Mouse (Mus musculus) erythroid progenitor cell, adult 5-6 weeks (primary cell): ENCODE data around the gene 2900011O08Rik. TPM values are rescaled to one million over a fixed set of nuclear protein-coding genes. Genes with fewer than 3 reads are reported as not detected.
"Not testable (repeated sequence)": the region's sequence is repeated elsewhere in the genome, so short reads cannot be mapped to it uniquely, and the experiment has no call there.

Source experiments
- ATAC-seq: replicated peaks from 2 replicates; pipeline ENCODE4 v1.8.0; 2016; ENCODE audit warnings: moderate number of reproducible peaks, mild to moderate bottlenecking, moderate TSS enrichment, inconsistent platforms; ENCODE audit not compliant: poor library complexity, low FRiP score, severe bottlenecking
- total RNA-seq, 2 experiments: library from RNA; stranded (forward) in 1 of 2; stranded (reverse) in 1 of 2; fragments of 150-400 nt in 1 of 2; fragments of 186-747, 209-891 nt in 1 of 2; gene quantifications; 2 replicates each; pipeline versions ENCODE4 v1.2.3 to v1.2.4; 2015 to 2017; ENCODE audit warnings: low replicate concordance in 2 of 2

The 2900011O08Rik gene
- total RNA-seq, 2 experiments from 2014 or later, result not detected

DNA sequence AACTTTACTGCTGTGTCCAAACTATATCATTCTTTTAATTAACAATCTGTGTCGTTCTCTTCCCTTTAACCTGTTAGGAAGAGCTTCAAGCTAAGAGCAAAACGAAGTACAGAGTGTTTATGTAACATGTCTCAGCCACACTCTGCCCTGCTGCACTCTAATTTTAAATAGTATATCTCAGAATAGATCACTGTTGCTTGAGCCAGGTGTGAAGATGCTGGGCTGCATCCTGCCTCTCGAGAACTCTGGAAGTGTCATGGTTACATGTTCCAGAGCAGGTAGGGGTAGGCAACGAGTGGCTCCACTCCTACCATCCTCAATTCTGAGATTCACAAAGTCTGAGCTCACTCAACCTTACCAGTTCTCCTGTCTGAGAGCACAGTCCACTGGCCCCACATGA is 70.3 kb downstream of the 2900011O08Rik start:
- no peak for ATAC-seq

DNA sequence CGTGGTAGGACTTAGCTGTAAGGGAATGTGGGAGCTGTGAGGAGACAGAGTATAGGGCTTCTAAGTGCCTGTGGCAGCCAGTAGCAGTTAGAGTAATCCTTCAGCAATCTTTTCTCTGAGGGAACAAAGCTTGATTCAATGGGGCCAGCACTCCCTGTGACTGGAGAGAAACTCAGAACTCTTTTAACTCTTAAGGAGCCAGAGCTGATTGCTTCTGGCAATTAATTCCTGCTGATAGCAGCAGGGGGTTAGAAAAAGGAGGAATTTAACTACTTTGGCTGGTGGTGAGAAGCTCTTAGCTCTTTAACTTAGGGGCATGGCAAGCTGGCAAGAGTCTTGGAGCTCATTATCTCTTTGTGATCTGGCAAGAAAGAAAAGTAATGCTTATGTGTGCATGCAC is 72.1 kb downstream of the 2900011O08Rik start:
- ATAC-seq, result no peak

DNA sequence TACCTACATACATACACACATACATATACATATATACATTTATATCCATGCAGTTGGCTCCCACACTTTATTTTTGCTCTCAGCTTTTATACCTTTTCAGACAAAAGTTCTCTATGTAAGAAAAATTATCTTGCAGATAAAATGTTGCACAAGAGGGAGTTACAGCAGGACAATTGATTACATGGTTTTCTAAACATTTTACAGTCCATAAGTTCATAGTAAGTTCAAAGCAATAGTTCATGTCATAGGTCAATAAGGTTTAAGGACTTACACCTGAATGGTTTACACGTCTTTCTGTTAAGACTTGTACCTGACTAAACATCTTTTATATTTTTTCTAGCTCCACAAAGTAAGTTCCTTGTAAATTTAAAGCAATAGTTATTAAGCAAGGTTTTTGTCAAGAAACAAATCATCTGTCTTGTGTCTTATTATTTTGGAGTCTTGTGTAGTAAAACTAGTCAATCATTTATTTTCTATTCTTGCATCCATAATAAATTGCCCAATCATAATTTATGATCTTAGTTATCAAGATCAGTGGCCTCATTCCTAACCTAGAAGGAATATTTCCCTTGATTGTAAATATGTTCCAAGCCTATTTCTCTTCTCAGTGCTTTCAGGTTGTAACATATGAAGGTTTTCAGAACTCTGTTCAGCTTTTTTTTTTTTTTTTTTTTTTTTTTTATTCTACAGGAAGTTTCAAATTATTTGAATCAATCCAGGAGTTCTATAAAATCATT is 72.9 kb downstream of the 2900011O08Rik start:
- ATAC-seq, result no peak

DNA sequence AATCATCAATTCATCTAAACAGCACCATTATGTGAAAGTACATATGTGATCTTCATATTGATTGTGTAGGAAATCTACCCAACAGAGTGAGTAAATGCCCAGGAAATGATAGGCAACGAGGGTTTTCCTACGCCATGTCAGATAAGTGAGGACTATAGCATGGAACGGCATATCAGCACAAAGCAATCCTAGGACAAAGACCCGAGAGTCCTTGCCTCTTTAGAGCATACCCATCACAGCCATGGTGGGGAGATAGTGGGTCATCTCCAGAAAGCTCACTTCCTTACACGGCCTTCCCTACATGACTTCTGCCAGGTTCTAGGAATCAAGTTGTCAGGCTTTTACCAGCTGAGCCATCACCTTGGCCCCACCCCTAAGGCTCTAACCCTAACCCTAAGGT is 73.5 kb downstream of the 2900011O08Rik start:
- no peak for ATAC-seq

DNA sequence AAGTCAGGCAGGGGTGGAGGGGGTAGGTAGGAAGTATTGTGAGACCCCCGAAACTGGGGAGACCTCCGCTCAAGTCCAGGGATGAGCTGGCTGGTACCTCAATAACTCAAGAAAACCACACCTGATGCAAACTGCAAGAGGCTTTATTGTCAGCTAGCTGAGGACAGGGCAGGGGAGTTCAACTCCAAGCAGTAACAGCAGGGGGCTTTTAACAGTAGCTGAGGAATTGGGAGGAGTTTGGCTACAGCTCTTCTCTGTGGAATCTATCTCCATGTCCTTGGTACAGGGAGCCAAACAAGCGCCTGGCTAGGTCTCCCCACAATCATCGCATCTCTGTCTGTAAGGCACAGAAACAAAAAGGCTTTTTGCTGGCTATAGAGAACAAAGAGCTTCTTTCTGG is 80.2 kb downstream of the 2900011O08Rik start:
- ATAC-seq, result not testable (repeated sequence)

DNA sequence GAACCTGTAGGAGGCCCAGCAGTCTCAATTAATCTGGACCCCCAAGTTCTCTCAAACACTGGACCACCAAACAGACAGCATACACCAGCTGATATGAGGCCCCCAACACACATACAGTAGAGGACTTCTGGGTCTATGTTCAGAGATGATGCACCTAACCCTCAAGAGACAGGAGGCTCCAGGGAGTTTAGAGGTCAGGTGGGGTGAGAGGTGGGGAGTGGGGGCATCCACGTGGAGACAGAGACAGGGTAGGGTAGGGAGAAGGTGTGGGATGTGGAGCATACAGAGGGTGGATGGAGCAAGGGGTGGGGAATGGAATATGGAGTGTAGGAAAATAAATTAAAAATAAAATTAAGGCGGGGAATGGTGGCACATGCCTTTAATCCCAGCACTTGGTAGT is 82.3 kb downstream of the 2900011O08Rik start:
- not testable (repeated sequence) for ATAC-seq

DNA sequence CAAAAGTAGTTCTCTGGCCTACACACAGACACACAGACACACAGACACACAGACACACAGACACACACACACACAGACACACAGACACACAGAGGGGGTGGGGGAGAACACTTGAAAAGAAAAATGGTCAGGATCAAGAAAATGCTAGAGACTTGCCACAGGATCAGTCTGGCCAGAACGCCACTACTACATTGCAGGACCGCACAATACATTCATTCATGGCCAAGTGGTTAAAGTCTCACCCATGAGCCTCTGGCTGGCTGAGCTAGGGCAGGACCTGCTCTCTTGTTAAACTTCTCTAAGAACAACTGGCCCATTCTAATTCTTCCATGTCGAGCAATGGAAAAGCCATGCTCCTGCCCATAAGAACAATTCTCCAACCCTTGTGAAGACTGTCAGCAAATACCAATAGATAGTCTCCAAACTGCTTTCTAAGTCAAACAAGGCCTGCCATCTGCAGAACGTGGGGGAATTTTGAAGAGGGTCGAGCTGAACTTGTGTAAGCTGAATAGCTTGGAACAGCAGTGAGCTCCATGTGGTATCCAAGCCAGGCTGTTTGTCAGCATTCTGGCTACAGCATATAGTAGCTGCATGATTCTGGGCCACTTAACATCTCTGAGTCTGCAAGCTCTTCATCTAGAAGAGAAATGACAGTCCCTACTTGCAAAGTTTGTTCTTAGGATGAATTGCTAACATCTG is 84.2 kb downstream of the 2900011O08Rik start:
- ATAC-seq, result no peak

DNA sequence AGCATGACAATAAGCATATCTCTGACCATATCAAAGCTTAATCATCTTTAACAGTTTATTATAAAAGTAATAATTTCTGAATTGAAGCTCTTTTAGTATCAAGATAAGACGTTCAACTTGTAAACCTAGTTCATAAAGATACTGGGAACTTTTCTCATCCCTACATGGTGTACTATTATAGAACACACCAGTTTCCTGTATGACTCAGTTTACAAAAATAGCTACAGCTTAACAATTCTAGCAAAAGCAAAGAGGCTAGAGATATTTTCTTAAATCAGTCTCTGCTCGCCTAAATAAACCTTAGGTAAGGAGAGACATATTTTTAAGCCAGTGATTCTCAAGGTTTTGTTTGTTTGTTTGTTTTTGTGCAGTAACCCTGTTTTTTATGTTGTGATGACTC is 96.5 kb downstream of the 2900011O08Rik start:
- no peak for ATAC-seq

DNA sequence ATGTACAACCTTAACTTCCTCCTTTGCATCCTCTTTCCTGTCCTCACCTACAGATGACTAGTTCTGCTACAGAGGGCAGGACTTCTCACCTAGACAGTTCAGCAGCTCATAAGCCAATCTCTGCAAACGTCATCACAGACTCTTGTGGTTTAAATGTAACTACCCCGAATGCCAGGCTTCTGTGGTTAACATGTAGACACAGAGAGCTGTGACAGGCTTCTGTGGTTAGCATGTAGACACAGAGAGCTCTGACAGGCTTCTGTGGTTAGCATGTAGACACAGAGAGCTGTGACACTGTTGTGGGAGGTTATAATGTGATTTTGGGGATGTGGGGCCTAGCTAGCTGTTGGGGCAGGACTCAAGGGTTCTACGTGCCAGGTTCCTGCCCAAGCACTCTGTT is 101.8 kb downstream of the 2900011O08Rik start:
- ATAC-seq, result no peak

DNA sequence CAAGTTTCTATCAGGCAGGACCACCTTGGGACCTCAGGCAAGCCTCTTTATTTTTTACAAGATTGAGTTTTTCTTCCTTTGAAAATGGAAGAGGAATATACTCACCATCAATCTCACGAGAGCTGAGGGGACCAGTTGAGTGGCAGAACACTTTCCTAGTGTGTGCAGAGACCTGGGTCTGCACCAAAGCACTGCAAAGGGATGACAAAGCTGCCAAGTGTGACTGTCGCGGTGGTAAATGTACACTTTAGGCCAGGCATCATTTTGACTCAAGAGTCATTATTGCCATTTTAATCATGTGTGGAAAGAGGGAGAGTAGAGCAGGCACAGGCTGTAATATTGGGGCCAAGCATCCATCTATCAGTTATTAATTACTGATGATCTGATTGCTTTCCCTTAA is 102.9 kb downstream of the 2900011O08Rik start:
- no peak for ATAC-seq

DNA sequence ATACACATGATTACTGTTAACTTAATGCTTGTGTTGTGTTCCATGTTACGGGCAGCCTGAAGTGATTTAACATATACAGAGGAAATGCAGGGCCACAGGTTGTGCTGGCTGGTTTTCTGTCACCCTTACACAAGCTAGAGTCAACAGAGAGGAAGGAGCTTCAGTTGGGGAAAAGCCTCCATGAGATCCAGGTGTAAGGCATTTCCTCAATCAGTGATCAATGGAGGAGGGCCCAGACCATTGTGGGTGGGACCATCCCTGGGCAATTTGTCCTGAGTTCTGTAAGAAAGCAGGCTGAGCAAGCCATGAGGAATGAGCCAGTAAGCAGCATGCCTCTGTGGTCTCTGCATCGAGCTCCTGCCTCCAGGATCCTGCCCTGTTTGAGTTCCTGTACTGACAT is 105.4 kb downstream of the 2900011O08Rik start:
- no peak for ATAC-seq

DNA sequence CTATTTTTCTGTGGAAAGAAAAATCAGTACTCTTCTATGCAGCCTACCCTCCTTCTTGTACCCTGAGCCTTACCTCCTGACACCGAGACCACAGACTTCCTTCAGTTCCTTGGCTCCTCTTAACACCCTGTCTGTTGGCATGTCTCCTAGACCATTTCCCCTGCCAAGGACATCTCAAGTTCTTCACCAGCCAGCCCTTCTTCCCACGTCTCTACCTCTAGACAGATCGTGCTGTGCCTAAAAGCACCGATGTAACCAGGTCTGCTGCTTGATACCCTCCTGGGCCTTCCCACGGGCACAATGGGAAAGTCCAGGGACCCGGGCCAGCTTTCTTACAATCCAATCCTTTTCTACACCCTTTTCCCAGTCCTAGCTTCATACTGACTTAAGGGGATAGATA is 119.5 kb downstream of the 2900011O08Rik start:
- no peak for ATAC-seq

DNA sequence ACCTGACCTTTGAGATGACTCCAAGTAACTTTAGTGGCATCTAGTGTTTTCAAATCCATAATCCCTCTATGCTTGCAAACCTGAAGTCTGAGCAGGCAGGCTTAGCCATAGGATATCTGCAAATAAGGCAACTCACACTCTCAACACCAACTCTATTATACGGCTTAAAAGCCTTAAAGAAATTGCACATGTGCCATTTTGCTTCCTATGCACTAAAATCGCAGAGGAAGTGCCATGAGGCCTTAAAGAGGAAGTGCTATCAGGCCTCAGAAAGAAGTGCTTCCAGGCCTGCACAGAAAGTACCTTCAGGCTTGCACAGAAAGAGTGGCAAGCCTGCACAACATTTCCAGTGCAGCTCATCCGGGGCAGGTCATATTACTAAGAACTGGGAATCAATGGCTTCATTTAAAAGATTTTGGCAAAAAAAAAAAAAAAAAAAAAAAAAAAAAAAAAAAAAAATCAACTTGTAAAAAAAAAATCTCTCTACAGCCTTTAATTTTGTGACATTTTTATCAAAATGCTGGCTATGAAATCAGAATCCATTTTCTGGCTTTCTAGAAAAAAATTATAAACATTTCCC is 123.3 kb downstream of the 2900011O08Rik start:
- ATAC-seq, result no peak

DNA sequence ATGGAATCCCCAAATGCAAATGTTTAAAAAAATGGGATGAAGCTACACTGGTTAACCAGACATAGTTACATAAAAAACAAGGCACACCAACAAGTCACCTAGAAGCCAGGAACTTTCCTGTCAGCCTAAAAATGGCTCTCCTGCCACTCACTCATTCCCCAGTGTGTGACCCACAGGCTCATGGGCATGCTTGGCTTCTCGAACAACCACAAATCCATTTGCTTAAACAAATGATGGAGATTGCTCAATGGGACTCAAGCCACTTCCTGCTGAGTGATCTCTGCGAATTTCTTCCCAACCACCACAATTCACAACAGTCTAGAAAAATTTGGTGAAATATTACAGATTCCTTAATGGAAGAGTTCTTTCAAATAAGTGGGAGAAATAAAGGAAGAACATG is 124.5 kb downstream of the 2900011O08Rik start:
- ATAC-seq, result no peak

DNA sequence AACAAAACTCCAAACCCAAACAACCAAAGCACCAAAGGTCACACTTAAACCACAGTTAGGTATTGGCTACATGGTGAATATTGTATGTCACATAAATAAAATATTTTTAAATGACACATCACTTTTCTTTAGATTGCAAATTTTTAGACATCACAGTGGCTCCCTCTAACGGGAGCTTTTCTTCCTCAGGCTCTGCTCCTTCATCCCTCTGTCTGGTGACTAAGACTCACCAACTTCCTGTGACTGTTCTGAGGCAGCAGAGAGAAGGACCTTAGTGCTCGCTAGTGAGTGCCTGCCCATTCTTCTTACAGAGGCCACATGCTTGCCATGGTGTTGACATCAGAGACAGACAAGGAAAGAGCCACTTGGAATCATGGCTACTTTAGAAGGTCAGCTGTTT is 125.7 kb downstream of the 2900011O08Rik start:
- ATAC-seq, result no peak

DNA sequence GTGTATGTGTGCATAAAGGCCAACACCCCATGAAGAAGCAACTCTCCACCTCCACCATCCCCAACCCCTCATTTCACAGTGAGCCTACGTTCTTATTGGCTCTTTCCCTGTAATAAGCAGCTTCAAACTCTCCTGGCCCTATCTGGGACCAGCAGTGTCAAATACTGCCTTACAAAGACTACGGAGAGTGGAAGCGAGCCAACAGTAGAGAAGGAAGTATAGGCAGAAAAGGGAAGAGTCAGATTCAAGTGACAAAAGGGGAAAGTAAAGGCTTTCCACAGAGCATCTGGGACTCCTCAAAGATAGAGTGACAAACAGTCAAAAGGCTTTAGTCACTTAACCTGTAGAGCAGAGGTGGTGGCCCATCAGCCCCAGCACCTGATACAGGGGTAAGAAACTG is 126.3 kb downstream of the 2900011O08Rik start:
- no peak for ATAC-seq

DNA sequence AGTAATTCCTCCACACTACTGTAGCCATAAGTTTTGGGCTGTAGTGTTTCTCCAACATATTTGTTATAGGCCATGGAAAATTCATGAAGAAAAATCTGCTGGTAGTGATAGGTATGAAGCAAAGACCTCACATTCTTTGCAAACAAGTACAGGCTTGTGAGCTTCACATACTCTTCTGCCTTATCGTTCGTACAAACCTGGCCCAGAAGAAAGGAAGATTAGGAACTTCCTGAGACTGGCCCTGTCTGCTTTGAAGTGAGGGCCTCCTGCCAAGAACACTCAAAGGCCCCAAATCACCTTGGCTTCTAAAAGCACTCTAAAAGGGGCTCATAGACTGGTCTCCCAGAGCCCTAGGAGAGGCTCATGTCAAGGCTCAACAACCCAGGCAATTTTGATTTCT is 130.9 kb downstream of the 2900011O08Rik start:
- ATAC-seq, result no peak

DNA sequence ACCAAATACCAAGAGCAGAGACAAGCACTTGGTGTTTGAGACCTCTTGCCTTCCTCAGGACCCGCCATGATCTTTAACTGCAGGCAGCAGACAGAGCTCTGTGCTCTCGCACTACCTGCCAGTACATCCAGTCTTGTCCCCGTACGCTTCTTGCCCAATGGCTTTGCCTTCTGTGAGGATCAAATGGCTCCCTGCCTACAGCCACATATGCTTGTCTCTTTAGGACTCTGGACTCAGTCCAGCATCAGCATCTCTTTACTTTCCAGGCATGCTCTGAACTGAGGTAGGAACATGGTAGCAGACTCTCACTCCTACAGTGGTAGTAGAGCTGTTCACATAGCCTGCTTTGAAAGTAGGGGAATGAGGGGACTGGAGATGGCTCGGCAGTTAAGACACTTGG is 134.5 kb downstream of the 2900011O08Rik start:
- no peak for ATAC-seq

DNA sequence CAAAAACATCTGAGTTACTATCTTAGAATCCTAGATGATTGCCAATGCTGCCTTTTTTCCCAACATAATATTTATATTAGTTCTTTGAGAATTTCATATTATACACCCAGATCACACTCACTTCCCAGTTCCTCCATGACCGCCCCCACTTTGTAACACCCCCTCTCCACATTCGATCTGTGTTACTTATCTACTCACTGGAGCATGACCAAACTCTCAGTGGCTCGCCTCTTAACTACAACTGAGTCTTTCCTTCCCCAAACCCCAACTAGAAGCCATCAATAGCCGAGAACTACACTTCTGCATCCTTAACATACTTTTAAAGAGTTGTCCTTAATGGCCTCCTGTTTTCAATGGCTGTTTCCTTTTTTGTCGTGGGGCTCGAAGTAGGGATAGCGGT is 135.2 kb downstream of the 2900011O08Rik start:
- no peak for ATAC-seq

DNA sequence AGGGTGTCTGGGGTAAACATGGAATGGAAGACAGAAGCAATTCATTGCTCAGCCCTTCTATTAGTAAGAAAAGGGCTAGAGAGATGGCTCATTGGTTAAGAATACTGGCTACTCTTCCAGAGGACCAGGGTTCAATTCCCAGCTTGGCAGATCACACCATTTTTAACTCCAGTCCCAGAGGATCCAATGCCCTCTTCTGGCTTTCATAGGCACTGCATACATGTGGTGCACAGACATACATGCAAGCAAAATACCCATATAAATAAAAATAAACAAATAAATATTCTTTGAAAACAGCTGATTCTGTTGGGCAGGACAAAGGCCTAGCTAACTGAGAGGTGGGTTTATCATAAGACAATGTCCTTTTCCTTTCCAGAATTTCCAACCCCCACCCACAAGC is 136.2 kb downstream of the 2900011O08Rik start:
- no peak for ATAC-seq

DNA sequence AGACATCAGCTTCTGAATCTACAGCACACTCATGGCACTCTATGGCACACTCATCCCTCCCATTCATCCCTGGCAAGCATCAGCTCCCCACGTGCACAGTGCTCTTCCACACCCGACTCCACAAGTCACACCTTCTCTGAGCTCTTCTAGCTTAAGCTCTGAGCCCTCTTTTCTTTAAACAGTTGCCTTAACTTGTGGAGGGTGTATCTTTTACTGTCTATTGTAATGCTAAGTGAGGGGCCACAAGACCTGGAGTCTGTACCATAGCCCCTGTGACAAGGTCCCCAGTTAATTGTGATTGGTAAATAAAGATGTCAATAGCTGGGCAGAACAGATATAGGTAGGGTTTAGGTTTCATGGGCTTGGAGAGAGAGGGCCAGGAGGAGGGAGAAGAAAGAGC is 137.5 kb downstream of the 2900011O08Rik start:
- ATAC-seq, result no peak
